Mouse (Mus musculus) adrenal gland, postnatal 14 days (tissue): ENCODE results near the gene Padi2. TPM values are rescaled to one million over a fixed set of nuclear protein-coding genes. Genes with fewer than 3 reads are reported as not detected.

Source experiments
- DNase-seq: peaks from one replicate; pipeline ENCODE4 v3.0.0; 2021; ENCODE audit warnings: mixed read lengths
- total RNA-seq: library from RNA; stranded (reverse); gene quantifications from 2 replicates; pipeline ENCODE4 v1.2.3, GENCODE M21; 2021

The Padi2 gene
- total RNA-seq, 1 experiment from 2014 or later, result 1.3 TPM

DNA sequence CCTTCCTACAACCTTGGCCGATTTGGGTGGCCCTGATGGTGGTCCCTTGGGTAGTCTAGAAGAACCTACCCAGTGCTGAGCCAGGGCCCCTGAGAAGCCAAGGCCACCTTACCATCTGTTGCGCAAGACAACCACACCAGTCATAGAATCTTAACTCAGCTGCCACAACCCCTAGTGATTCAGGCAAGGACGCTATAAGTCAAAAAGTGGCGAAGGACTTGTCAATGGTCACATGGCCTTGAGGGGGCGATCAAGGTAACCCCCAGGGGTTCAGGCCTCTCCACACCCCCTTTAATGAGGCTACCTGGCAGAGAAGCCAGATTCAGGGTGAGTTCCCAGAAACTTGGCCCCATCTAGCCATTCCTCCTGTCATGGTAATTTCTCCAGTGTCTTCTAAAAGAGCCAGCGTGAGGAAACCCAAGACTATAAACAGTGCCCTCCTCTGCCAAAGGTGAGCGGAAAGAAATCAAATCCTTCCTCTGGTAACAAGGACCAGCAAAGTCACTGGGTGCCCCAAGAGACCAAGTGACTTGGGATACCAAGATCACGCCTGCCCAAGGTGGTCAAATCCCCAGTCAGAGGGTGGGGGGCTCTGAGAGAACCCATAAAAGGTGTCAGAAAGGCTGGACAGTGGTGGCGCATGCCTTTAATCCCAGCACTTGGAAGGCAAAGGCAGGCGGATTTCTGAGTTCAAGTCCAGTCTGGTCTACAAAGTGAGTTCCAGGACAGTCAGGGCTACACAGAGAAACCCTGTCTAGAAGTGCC is 53.8 kb downstream of the Padi2 start:
- DNase-seq, result peak; percentile 71

DNA sequence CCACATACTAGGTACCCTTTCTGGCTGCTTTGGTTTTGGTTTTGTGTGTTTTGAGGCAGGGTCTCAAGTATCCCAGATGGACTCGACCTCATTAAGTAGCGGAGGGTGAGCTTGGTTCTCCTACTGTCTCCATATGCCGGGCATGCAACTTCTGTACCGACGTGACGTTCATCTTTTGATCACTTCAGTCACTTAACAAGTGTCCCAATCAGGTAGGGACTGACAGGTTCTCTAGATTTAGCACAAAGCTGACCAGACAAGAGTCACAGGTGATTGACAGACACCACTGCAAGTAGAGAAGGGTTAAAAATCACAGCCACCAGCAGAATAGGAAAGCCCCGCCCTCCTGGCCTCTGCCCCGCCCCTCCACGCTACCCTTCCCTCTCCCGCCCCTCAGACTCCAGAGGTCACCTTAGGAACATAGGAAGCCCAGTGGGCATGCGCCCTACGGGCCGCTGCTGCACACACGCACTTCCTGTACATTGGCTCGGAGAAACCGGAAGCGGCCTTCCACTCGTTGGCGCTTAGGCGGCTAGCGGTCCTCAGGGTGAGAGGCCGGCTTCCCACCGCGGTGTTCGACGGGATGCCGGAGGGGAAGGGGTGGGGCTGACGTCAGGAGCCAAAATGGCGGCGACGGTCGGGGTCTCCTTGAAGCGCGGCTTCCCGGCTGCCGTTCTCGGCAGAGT is 54.8 kb downstream of the Padi2 start, which contains the start of gene Sdhb:
Gene Sdhb (plus strand): TSS at position 423 of the 686 bp plus-strand sequence.
- DNase-seq, result peak; percentile 98

DNA sequence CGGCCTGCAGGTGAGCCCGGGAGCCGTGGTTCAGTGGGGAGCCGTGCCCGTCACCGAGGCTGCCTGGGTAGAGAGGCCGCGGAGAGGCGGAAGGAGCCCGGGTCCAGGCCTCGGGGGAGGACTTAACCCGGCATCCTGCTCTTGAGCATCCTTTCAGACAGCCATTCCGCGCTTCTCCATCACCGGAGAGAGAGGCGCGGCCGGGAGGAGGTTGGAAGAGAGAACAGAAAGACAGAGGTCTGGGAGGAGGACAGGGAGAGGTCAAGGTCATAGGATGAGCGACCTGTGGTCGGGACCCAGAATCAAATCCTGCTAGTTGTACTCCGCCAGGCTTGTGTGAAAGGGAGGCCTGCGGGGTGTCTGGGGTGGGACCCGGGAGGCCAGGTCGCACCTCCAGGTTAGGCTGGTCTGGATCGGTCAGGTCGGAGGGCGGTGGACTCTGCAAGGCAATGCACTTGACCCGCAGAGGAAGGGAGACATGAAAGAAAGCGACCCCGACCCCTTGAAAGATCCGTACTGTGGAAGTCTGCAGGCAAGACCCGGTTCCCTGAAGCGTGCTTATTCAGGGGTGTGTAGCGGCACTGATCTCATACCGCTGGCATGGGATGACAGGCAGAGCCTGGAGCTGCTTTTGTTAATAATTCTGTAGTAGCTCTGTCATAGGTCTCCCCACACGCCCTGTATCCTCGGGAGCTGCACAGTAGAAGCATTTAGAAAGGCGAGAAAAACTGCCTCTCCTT is 55.5 kb downstream of the Padi2 start:
- peak; percentile 54 for DNase-seq

DNA sequence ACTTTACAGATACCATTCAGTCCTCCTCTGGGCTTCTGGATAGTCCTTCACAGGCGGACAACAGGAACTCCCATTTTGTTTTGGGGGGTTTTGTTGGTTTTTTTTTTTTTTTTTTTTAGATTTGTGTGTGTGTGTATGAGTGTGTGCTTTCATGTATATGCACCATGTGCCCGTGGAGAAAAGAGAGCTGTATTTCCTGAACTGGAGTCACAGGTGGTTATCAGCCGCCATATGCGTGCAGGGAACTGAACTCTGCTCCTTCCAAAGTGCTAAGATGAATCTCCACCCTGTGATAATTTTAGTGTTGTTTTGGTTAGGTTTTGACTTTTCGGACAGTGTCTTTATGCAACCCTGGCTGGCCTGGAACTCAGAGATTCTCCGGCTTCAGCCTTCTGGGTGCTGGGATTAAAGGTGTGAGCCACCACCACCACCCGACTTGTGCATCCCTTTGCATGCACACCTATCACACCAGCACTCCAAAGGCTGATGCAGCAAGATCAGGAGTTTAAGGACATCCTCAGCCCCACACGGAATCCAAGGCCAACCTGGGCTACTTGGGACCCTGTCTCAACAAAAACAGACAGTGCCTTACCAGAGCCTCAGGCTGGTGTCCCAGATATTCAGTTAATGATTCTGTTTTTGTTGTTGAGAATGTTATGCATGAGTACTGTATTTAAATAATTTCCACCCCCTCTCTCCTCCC is 56.2 kb downstream of the Padi2 start:
- no peak for DNase-seq

DNA sequence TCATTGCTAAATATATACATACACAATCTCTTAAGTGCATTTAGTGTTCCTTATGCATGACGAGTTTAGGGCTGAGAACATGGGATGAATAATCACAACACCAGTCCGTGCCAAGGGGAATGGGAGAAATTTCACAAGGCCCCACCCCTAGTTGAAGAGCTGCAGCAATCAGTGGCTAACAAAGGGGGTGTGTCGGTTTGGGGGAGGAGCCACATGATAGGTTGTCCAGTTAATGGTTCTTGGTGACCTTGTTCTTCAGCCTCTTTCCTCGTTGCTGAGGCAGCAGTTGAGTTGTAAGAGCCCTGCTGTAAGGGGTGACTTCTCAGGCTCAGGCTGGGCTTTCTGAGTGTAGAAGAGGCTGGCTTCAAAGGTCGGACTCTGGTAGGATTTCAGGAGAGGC is 56.8 kb downstream of the Padi2 start:
- DNase-seq, result peak; percentile 91

DNA sequence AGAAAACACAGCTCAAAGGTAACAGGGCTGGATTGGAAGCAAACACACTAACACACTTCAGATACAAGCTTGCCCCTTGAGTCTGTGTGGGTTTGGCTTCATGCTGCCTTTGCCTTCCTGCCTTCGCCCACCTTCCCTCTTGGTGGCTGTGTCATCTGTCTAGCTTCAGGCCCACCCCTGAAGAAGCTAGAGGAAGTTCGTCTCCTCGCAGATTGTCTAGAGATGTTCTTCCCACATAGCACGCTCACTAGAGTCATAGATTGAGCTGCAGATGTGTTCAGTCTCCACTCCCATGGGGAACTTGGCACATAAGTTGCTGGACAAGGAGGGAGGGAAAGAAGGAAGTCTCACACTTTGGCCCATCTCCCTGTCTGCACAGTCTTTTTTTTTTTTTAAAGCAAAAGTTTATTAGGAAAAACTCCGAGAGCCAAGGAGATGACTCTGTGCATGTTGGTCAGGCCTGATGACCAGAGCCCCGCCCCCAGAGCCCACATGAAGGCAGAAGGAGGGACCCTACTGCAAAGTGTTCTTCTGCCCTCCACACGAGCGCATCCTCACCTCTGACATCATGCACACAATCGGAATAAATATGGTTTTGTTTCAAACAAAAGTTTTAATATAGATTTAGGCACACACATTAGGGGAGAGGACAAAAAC is 57.9 kb downstream of the Padi2 start:
- DNase-seq, result no peak

DNA sequence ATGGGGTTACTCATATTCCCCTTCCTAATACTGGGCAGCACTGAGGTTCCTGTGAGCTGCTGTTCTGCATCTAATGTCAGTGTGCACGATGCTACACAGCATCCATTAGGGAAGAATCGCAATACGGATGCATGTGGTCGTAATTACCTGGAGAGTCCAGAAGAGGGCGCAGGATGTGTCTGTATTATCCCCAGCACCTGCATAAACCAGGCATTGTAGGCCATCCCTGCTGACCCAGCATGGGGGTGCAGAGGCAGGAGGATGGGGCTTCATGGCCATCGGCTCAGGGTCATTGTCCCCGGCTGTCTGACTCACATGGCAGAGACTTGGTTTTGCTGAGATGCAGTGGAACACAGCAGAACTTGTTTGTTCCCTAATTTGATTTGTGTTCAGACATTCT is 58.5 kb downstream of the Padi2 start:
- peak; percentile 92 for DNase-seq

DNA sequence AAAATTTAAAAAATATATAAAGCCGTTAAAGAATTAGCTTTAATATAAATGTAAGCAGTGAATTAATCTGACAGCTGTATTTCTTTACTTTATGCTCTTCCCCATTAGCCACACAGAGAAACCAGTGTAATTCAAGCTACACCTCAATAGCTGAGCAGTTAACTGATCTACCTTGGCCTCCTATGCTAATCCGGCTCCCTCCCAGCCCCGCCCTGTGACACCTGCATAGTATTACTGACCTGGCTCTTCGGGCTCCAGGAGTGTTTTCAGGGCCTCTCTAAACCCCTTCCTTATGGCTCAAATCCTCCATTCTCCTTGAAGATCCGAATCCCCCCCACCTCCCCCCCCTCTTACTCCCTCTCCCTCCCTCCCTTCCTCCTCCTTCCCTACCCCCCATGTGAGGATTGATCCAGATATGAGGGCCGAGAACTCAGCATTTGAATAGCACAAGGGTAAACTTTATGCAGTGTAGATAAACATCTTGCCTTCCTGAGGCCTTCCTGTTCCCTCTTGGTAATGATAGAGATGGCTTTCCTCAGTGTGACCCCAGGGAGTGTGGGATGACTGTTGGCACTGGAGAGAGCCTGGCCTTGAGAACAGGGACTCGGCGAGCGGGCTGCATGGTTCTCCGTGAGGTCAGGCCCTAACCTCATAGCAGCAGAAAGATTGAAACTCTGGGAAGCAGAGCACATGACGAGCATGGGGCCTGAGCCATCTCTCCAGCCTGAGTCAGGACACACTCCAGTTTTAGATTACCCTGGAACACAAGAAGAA is 61.4 kb downstream of the Padi2 start:
- DNase-seq, result no peak

DNA sequence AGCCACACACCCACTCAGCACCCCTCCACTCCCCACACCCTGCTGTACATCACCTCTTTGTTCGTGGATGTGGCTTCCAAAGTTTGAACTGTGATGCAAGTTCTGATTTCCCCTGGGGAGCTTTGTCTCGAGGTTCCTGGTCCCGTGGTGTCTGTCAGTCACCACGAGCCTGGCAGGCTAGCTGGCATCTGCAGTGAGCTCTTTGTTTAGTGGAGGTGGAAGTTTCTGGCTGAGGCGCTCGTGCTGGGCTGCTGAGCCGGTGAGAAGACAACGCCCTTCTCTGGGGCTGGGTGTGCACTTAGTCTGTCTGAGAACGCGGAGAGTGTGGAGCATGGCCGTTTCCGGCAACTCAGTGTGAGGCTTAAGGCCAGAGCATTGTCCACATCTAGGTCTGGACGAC is 65.5 kb downstream of the Padi2 start:
- peak; percentile 35 for DNase-seq

DNA sequence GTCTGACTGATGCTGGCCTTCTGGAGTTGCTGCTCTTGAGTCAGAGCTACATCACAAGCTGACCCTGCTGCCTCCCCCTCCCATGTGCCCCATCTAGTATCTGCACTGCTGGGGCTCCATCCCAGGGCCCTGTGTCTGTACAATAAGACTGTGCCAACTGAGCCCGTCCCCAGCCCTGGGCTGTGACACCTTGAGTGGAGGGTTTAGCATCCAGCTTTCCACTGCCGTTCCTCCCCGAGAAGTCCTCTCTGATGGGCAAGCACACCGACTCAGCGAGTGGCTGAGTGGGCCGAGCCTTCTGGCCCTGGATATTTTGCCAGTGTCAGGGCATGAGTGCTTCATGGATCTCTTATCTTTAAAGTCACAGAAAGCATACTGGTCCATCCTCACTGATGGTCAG is 68.3 kb downstream of the Padi2 start:
- DNase-seq, result no peak

DNA sequence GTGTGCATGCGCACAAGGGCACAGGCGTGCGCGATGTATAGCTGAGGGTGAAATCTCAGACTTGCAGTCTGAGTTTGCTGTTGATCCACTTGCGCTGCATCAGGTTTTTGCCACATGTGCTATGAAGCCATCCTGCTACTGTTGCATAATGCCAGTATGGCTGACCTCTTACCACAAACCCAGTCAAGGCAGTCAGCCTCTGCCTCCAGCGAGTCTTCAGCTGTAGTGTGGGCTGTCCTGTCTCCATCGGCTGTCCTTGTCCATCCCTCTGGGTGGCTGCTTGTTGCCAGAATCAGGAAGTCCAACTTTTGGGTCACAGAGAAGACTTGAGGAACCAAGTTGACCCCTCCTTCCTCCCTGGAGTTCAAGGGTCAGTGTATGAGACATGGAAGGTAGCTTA is 69.2 kb downstream of the Padi2 start:
- DNase-seq, result peak; percentile 57

DNA sequence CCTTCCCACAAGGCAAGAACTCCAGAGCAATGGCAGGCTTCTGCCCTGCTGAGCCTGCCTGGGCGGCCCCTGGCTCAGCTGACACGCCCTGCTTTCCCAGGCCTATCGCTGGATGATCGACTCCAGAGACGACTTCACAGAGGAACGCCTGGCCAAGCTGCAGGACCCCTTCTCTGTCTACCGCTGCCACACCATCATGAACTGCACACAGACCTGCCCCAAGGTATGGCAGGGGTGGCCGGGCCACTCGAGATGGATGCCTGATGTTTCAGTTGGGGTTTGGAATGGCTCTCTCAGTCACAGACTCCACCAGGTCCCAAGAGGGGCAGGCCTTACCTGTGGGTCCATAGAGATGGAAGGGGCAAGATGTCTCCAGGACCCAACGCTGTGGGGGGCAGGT is 71.1 kb downstream of the Padi2 start:
- no peak for DNase-seq

DNA sequence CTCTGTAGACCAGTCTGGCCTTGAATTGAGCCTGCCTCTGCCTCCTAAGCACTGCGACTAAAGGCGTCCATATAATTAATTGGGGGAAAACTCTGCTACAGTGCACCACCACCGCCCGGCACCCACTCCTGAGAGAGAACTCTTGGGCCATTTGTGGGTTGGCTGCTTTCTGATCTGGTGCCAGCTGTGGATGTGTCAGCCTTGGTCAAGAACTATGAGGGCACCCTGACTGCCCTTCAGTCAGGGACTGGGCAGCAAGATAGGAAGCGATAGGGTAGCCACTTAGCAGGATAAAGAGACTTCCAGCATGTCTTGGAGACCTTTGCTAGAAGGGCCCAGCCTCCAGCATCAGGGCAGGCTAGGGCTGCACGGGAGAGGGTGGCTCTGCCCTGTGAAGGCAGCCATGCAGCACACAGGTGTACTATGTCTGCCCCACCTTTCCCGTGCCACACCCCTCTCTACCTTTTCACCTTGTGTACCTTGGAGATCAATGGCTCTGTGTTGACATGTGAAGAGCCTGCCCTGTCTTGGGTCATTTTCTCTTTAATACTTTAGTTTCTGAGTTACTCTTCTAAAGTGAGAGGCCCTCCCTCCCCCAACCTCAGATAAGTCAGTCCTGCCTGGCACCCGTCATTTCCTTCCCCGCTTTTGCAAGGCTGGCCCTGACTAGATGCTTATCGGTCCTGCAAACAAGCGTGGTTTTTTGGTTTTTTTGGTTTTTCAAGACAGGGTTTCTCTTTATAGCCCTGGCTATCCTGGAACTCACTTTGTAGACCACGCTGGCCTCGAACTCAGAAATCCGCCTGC is 71.9 kb downstream of the Padi2 start:
- DNase-seq, result peak; percentile 81

DNA sequence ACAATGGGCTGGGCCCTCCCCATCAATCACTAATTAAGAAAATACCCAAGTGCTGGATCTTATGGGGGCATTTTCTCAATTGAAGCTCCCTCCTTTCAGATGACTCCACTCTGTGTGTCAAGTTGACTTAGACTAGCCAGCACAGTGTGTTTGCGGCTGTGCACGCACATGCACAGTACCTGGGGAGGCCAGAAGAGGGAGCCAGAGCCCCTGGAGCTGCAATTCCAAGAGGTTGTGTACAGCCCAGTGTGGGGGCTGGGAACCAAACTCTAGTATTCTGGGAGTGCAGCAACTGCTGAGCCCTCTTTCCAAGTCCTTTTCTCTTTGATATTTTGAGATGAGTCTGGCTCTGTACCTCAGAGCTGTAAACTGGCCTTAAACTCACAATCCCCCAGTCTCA is 75.5 kb downstream of the Padi2 start:
- no peak for DNase-seq

DNA sequence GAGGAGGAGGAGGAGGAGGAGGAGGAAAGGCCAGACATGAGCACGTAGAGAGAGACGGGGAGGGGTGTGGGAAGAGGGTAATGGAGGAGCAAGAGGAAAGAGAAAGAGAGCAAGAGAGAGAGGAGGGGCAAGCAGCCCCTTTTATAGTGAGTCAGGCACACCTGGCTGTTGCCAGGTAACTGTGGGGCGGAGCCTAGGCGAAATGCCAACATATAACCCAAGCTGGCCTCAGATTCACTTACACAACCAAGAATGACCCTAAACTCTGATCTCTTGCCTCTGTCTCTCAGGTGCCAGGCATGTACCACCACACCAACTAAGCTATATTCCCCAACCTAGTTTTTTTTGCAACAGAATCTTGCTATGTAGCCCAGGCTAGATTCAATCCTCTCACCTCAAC is 76.7 kb downstream of the Padi2 start:
- DNase-seq, result no peak

DNA sequence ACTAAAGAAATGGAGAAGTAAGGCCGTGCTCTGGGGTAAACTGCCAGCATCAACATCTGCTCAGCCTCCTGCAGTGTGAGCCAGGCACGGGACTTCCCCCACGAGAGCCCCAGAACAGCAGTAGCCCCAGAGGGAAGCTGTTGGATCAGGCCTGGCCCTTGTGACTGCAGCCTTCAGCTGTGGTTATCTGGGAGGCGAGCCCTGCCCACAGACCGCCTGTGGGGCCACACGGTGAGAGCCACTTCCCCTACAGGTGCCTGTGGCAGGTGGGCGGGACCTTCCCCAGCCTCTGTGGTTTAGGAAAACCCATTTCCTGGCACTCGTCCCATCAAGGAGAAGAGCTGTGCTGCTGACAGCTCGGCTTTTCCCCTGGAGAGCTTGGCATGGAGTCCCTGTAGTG is 77.3 kb downstream of the Padi2 start:
- DNase-seq, result peak; percentile 67

DNA sequence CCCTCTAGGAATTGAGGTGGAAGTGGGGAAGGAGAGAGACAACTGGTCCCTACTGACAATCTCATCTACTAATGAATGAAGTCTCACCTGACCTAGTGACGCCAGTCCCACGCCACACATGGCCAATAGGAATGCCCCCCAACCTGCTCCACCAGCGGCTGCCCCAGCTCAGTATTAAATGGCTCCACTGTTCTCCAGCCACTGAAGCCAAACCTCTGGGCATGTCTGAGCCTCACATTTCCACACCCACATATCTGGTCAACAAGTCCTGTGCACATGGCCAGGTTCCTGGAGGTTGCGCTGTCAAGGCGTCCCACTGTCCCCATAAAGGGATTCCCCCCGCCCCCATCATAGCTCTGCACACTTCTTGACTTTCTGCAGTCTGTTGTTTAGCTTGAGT is 78.4 kb downstream of the Padi2 start:
- no peak for DNase-seq

DNA sequence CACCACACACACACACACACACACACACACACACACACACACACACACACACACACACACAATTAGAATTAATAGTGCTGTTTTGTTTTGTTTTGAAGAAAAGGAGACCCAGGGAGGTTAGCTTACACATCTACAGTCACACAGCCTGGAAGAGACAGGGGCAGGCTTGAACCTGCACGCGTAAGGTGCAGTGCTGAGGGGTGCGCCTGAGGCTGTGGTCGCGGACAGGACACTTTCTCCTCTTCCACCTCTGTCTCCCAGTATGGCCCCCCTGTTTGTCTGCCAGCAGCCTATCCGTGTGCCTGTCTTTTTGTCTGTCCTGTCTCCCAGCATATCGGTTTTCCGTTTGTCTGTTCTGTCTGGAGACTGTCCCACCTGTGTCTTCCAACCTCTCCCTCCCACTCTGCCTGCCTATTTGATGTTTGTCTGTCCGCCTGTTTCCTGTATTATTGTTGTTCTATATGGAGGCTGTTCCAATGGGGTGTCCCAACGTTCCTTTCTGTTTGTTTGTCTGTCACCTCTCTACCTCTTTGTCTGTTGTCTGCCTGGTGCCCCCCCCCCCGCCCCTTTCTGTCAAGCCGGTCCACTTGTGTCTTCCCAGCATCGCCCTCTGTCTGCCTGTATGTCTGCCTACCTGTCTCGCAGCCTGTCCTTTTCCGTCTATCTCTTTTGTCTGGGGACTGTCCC is 80.0 kb downstream of the Padi2 start:
- DNase-seq, result no peak

DNA sequence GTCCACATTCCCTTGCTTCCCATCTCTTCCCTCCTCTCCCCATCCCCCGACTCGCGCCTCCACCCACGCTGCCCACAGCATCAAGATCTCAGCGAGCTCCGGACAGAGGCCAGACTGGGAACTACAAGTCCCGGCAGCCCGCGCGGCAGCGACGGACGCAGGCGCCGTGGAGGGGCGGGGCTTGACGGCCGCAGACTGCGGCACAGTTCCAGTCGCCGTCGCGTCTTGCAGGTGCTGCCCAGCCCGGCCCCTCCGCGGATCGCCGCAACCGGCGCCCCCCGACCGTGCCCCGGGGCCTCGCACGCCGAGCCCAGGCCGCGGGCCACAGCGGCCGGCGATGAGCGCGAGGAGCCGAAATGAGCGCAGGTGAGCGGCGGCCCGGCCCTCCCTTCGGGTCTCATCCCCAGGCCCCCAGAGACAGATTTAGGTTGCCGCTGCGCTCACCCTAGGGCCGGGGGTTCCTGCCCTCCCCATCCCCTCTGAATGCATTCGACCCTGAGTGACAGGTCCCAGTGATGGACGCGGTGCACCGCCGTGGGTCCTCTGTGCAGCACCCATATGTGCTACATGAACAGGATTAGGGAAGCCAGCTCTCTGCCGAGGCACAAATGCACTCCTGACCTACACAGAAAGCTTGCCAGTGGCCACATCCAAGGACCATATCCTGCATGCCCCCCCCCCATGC is 80.7 kb downstream of the Padi2 start, which contains the start of gene Atp13a2:
Gene Atp13a2 (plus strand): TSS at position 163 of the 685 bp plus-strand sequence.
- DNase-seq, result peak; percentile 94
